Mouse (Mus musculus): ENCODE results near the gene Zfp90.

The Zfp90 gene

DNA sequence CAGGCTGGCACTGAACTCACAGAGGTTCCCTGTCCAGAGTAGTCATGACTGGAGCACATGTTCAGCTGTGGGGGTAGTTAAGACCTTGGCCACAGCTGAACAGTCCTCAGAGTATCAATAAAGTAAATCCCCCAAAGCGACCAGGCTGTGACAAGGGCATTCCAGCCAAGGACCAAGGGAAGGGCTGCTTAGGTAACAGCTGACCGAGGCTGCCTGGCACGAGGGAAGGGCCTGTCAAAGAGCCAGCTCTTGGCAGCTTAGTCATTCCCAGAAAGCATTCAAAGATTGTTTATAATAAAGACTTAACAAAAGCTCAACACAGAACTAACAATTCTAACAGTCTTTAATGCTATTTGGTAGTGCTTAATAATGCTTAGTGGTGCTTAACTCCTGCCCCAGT is 22.7 kb downstream of the Zfp90 start:
- DNase-seq, result no peak

DNA sequence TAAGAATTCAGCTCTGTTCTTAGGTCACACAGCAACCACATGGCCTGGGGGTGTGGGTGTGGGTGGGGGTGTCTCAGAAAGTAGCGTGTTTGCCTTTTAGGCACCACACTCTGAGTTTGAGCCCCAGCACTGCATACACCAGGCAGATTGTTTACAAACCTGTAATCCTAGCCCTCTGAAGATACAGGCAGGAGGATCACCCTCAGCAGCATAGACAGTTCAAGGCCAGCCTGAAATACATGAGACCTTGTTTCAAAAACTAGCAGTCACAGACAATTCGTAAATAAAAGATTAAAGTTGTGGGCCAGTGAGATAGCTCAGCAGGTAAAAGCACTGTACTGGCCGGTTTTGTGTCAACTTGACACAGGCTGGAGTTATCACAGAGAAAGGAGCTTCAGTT is 25.0 kb downstream of the Zfp90 start:
- no peak for DNase-seq

DNA sequence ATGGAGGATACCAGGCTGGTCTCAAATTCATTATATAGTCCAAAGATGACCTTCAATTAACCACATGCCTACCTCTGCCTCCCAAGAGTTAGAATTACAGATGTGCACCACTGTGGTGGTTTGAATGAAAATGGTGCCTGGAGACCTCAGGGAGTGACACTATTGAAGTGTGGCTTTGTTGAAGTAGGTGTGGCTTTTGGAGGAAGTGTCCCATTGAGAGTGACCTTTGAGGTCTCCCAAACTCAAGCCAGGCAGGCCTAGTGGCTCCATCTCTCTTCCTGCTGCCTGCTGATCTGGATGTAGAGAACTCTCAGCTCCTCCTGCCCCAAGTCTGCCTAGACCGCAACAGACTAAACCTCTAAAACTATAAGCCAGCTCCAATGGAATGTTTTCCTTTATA is 27.6 kb downstream of the Zfp90 start:
- no peak for DNase-seq

DNA sequence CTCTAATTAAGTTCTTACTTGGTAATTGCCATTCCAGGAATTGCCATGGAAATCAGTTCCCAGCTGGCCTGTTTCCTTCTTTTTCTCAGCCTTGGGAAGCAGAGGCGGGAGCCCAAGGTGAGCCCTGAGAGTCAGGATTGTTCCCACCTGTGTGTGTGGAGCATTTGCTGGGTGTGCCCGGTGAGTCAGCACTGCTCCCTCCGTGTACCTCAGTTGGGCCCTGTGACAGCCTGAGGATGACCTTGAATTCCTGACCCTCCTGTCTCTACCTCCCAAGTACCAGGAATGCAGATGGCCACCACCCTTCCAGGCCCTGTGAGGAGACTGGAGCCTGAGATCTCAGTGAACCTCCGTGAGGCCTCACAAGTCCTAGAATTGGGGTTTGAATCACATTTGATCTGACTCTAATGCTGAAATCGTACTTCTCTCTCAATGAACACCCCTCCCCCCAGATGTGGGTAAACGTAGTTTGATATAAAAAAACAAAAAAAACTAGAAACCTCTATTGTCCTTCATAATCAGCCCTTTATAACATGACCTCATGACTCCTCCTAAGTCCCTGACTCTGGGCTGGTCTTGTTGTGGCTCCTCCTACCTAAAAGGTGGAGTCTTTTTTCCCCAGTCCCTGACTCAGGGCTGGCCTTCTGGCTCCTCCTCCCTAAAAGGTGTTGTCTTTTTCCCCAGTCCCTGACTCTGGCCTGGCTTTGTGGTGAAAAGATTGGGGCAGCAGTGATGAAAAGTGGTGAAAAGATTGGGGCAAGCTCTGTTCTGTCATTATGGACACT is 36.4 kb downstream of the Zfp90 start:
- DNase-seq, result no peak

DNA sequence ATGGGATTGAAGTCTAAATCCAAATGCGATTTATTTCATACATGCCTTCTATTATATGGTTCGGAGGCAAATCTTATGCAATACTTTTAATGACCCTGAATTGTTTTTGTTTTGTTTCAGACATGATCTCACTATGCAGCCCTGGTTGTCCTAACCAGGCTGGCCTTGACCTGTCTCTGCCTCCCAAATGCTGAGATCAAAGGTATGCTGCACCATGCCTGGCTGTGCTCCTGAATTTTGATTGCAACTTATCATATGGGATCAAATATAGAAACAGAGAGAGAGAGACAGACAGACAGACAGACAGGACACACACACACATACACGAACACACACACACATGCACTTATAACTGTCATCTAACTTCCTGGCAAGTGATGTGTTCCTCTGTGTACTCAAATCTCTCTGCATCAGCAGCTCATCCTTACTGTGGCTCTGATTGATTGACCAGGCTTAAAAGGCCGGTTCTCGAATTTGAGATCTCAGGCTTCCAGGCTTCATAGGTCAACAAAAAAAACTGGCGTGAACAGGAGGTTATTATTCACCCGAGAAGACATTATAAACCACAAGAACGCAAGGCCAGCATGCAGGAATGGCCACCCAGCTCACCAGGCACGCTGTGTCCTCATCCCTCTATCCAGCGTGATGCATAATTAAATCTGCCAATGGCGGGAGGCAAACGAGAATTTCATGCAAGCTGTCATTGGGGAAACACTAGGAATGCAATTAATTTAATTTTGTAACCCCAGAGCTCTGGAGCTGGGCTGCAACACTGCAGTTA is 37.8 kb downstream of the Zfp90 start:
- no peak for DNase-seq

DNA sequence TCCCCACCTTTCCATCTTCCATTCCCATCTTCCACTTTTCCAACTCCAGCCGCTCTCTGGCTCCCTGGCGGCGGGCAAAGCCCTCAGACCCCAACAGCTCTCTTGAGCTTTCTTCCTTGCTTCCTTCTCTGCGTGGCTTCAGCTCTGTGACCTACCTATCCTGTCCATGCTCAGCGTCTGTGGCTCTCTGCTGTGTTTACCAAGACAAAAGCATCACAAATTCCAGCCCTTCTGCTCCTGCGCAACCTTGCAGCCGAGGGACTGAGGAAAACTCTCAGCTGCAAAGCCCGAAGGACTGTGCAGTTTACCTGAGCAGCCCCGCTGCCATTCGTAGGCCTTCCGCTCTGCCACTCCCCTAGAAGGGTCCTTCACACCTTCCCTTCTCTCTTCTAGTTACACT is 38.9 kb downstream of the Zfp90 start:
- DNase-seq, result no peak

DNA sequence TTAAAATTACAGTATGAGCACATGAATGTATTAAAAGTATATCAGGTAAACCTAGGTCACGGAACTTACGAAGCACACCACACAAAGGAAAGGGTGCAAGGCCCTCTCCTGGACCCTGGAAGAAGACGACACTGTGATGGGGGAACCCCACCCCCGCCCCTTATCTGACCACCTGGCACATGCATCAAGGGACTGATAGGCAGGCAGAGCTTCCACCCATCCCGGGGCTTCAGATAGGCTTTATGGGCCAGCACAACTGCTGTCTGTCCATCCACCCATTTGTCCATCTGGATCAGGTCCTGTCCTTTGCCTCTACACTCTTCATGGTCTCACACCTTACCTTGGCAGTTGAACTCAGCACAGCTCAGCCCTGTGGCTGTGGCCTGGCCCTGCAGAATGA is 47.0 kb downstream of the Zfp90 start:
- no peak for DNase-seq

DNA sequence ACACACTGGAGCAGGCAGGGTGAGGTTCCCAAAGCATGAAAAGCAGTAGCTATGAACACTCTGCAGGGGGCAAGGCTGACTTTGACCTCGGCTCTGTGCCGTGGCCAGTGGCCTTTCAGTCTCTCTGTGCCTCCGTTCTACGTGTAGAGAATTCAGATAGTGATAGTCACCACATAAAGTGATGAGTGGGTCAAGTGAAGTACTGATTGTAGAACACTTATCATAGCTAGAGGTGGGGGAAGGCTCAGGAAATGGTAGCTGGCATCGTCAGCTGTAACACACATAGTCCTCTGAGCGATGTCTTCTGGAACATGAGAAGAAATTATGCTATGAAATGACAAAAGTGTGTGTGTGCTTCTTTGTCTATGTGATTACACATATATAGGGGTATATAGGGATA is 48.7 kb downstream of the Zfp90 start:
- DNase-seq, result no peak

DNA sequence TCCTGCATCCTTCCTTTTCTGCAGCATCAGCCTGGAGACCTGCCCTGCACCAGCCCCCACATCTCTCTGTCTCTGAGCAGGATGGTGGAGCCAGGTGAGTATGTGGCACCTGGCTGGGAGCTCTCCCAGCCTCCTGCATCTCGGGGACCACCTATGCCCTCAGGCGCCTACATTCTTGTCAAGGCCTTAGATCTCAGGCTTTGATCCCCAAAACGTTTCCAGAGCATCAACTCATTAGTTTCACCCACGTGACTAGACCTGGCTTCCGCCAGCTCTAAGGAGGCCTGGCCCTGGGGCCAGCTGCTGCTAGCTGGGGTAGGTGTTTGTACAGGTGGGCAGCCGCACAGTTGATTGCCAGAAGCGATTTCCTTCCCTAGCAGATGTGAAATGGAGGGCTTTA is 54.4 kb downstream of the Zfp90 start:
- no peak for DNase-seq

DNA sequence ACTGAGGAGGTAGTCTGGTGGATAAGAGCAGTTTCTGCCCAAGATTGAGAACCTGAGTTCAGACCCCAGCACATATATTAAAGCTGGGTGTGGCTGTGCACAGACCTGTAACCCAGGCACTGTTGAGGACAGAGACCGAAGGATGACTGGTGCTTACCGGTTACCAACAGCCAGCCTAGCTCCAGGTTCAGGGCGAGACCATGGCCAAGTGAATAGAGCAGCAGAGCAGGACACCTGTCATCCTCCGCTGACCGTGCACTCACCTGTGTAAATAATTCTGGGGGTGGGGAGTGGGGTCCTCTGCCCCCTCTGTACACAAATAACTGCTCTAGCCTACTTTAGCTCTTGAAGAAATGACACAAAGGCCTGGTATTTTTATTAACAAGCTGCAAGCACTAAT is 58.9 kb downstream of the Zfp90 start:
- no peak for DNase-seq
